Mouse (Mus musculus): Measurements from ENCODE around the gene Ctdsp1. TPM values are rescaled to one million over a fixed set of nuclear protein-coding genes. Genes with fewer than 3 reads are reported as not detected.

Ctdsp1 gene
- polyA plus RNA-seq, 1 experiment from 2014 or later: 85.4 TPM

DNA sequence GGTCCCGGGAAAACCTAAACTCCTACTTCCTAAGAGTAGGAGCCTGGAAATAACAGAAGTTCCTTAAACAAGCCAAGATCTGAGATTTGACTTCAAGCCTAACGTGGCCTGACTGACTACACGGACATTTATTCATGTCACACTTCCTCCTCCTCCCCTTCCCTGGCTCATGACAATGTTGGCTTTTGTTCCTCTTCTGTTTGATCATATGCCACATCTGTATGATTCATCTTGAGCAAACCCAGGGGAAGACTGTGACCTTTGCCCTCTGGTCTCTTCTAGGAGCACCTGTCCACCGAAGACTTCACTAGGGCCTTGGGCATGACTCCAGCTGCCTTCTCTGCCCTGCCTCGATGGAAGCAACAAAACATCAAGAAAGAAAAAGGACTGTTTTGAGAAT is 43.3 kb downstream of the Ctdsp1 start:
- Histone ChIP-seq H3K9me3 (no peaks in the 10 kb centered on the region), H3K27me3 (no peaks in the 10 kb centered on the region), H3K4me1 (no peaks in the 10 kb centered on the region), H3K4me3 (no peak overlapping the region), H3K36me3 (peaks cover 47% of the 10 kb centered on the region), H3K9ac (no peak overlapping the region), H3K4me2 (no peak overlapping the region), H3K27ac (no peak overlapping the region; the same call in 1 of the 2 replicates)
- WGBS: 62% methylated on average over 5 of the region's 5 CpGs
- no peak for ATAC-seq (ENCODE audit: insufficient number of reproducible peaks, low FRiP score, low TSS enrichment, low read depth)

DNA sequence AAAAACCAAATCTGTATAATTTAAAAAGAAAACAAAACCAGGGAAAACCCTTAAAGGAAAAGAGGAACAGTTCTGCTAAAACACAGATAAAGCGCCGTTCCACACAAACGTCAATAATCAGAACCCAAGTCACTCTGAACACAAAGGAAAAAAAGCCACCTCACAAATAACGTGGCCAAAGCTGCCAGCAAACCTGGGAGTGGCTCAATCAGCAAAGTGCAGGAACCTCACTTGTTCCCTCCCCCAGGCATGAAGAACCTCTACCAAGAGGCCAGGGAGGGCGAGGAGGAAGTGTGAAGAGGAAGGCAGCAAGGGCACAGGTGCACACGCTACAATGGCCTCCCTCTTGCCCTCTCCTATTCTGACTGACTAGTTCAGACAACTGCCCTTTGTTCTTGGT is 44.3 kb downstream of the Ctdsp1 start:
- ATAC-seq (ENCODE audit: insufficient number of reproducible peaks, low FRiP score, low TSS enrichment, low read depth): no peak
- Histone ChIP-seq H3K9me3 (no peaks in the 10 kb centered on the region), H3K27ac (no peak overlapping the region), H3K4me1 (no peaks in the 10 kb centered on the region), H3K4me2 (no peak overlapping the region), H3K4me3 (no peak overlapping the region), H3K9ac (no peak overlapping the region), H3K27me3 (no peaks in the 10 kb centered on the region), H3K36me3 (peaks cover 55% of the 10 kb centered on the region)
- 83% methylated on average over 6 of the region's 6 CpGs for WGBS

DNA sequence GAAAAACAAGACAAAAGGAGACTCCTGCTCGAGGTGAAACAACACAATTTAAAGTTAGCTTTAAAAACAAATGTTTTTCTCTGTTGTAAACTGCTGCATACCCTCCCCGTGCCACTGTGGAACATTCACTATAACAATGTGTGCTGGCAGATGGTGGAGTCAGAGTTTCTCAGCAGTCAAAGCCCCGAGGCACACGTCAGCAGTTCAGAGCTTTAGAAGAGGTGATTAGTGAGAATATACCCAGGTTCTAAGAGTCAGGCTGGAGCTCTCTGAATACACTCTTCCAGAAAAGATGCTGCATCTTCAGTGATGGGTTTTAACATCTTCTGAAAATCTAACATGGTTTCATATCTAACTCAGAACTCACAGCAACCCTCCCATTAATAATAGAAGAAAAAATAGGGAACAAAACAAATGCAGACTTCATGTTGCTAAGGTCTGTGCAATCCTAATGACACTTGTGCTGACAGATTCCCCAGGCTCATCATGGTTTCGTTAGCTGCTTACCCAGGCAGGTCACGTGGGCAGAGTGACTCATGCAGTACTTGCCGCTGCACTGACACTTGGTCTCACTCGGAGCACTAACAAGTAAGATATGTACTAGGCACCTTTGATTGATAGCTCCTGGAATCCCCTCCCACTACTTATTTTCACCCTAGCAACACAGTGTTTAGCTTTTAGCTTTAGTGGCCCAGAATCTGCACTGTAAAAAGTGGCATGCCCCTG is 46.6 kb downstream of the Ctdsp1 start:
- no peak overlapping the region for H3K4me2 ChIP-seq
- peaks cover 66% of the 10 kb centered on the region for H3K36me3 ChIP-seq
- ATAC-seq (ENCODE audit: insufficient number of reproducible peaks, low FRiP score, low TSS enrichment, low read depth): no peak
- no peak overlapping the region for H3K27ac ChIP-seq
- H3K9me3 ChIP-seq: no peaks in the 10 kb centered on the region
- H3K9ac ChIP-seq: no peak overlapping the region
- H3K27me3 ChIP-seq: no peaks in the 10 kb centered on the region
- WGBS: 62% methylated on average over 8 of the region's 8 CpGs
- H3K4me3 ChIP-seq: no peak overlapping the region
- H3K4me1 ChIP-seq: no peaks in the 10 kb centered on the region

DNA sequence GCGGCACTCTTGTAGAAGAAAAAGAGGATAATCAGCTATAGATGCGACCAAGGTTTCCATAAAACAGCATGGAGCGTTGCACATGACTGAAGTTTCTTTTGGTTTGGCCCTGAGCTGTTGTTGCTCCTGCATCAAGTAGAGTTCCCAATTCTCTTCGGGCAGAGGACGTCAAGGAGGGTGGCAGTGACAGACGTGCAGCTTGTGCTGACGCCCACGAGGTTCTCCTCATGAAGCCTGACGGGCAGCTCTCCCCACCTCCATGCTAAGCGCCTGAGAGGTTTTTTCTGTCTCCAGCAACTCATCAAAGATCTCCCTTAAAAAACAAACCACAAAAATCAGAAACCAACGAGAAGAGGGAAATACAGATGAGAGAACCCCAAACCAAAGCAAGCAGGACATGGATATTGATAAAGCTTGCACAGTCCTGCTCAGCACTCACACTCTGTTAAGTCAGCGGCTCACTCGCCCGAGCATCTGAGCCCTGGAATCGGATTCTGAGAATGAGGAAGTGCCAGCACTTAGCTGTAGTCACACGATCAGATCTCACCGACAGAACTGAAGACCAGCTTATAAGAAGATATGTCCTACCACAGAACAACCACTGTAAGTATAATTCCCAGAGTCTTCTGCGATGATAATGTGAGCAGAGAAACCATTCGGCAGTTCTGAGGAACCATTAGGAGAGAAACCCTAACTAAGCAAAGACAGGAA is 48.0 kb downstream of the Ctdsp1 start:
- Histone ChIP-seq H3K9me3 (no peaks in the 10 kb centered on the region), H3K4me1 (no peaks in the 10 kb centered on the region), H3K27ac (no peak overlapping the region), H3K4me3 (no peak overlapping the region), H3K9ac (no peak overlapping the region), H3K36me3 (peaks cover 61% of the 10 kb centered on the region), H3K27me3 (no peaks in the 10 kb centered on the region), H3K4me2 (no peak overlapping the region)
- whole genome bisulfite sequencing: 86% methylated on average over 19 of the region's 19 CpGs
- no peak for ATAC-seq (ENCODE audit: insufficient number of reproducible peaks, low FRiP score, low TSS enrichment, low read depth)

DNA sequence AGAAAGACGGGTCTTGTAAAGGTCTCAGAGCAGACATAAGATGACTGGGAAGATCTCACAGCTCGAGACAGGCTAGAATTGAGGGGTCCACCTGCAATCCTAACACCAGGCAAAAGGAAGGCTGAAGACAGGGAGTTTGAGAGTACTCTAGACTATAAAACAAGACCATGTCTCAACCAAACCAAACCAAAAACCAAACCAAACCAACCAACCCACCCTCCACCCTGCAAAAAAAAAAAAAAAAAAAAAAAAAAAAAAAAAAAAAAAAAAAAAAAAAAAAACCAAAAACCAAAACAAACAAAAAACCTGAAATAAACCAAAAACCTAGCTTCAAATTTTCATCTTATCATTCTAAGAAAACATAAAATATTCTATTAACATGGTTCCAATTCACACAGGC is 53.2 kb downstream of the Ctdsp1 start:
- Histone ChIP-seq H3K27ac (no peak overlapping the region), H3K9me3 (no peaks in the 10 kb centered on the region), H3K4me1 (no peaks in the 10 kb centered on the region), H3K27me3 (no peaks in the 10 kb centered on the region), H3K4me2 (no peak overlapping the region), H3K9ac (no peak overlapping the region), H3K4me3 (no peak overlapping the region), H3K36me3 (peaks cover 68% of the 10 kb centered on the region)
- WGBS: 93% methylated on average over 2 of the region's 2 CpGs
- no peak for ATAC-seq (ENCODE audit: insufficient number of reproducible peaks, low FRiP score, low TSS enrichment, low read depth)

MicroRNAs within 50 kb of the gene (microRNA counts, 519-probe panel; counts per million panel counts)
- microRNA mmu-miR-26b: 3,260 counts per million, percentile 78 among the panel's probes with 10 or more counts

Small RNAs within 50 kb of the gene (microRNA-seq; reads per million reads assigned to microRNA genes)
- 26,192 reads per million, percentile 97 among the genes with 10 or more reads in this experiment for gene Mir26b

Other genes starting within 250 kb of the Ctdsp1 start
- gene Cxcr2, start 237.5 kb upstream of the Ctdsp1 start, polyA plus RNA-seq (2015; fragmentation: Nextera tagmentation; extraction: Ambion mirVana): 0.45 and 0.51 TPM in 2 replicates
- not detected in 2 replicates for gene Cxcr1, start 196.9 kb upstream of the Ctdsp1 start, polyA plus RNA-seq (2015; fragmentation: Nextera tagmentation; extraction: Ambion mirVana)
- 441 and 463 TPM in 2 replicates for gene Arpc2, start 155.4 kb upstream of the Ctdsp1 start, polyA plus RNA-seq (2015; fragmentation: Nextera tagmentation; extraction: Ambion mirVana)
- gene Gpbar1, start 113.0 kb upstream of the Ctdsp1 start, polyA plus RNA-seq (2015; fragmentation: Nextera tagmentation; extraction: Ambion mirVana): 0.18 TPM in 1 of 2 replicates, not detected in the other
- 232 and 249 TPM in 2 replicates for gene Aamp, start 106.8 kb upstream of the Ctdsp1 start, polyA plus RNA-seq (2015; fragmentation: Nextera tagmentation; extraction: Ambion mirVana)
- 104 and 114 TPM in 2 replicates for gene Pnkd, start 106.6 kb upstream of the Ctdsp1 start, polyA plus RNA-seq (2015; fragmentation: Nextera tagmentation; extraction: Ambion mirVana)
- 58.8 and 69.6 TPM in 2 replicates for gene Tmbim1, start 85.9 kb upstream of the Ctdsp1 start, polyA plus RNA-seq (2015; fragmentation: Nextera tagmentation; extraction: Ambion mirVana)
- 1.6 and 2.0 TPM in 2 replicates for gene Catip, start 29.4 kb upstream of the Ctdsp1 start, polyA plus RNA-seq (2015; fragmentation: Nextera tagmentation; extraction: Ambion mirVana)
- gene Slc11a1, start 16.3 kb upstream of the Ctdsp1 start, polyA plus RNA-seq (2015; fragmentation: Nextera tagmentation; extraction: Ambion mirVana): 3.4 and 4.4 TPM in 2 replicates
- gene Vil1, start 17.9 kb downstream of the Ctdsp1 start, polyA plus RNA-seq (2015; fragmentation: Nextera tagmentation; extraction: Ambion mirVana): 0.15 and 0.20 TPM in 2 replicates
- gene Cnot9, start 114.5 kb downstream of the Ctdsp1 start, polyA plus RNA-seq (2015; fragmentation: Nextera tagmentation; extraction: Ambion mirVana): 52.7 and 55.8 TPM in 2 replicates
- 0.92 and 1.6 TPM in 2 replicates for gene Plcd4, start 151.4 kb downstream of the Ctdsp1 start, polyA plus RNA-seq (2015; fragmentation: Nextera tagmentation; extraction: Ambion mirVana)
- 26.3 and 30.5 TPM in 2 replicates for gene Usp37, start 152.8 kb downstream of the Ctdsp1 start, polyA plus RNA-seq (2015; fragmentation: Nextera tagmentation; extraction: Ambion mirVana)
- 7.3 and 7.5 TPM in 2 replicates for gene Zfp142, start 196.7 kb downstream of the Ctdsp1 start, polyA plus RNA-seq (2015; fragmentation: Nextera tagmentation; extraction: Ambion mirVana)
- gene Bcs1l, start 196.8 kb downstream of the Ctdsp1 start, polyA plus RNA-seq (2015; fragmentation: Nextera tagmentation; extraction: Ambion mirVana): 14.0 and 16.4 TPM in 2 replicates
- gene Rnf25, start 209.9 kb downstream of the Ctdsp1 start, polyA plus RNA-seq (2015; fragmentation: Nextera tagmentation; extraction: Ambion mirVana): 40.7 and 41.0 TPM in 2 replicates
- 5.4 and 6.5 TPM in 2 replicates for gene Stk36, start 209.9 kb downstream of the Ctdsp1 start, polyA plus RNA-seq (2015; fragmentation: Nextera tagmentation; extraction: Ambion mirVana)

Data from limb, embryonic 15.5 days (tissue).